10 mouse cellular contexts compared by ENCODE assay signal in the genomic region with DNA sequence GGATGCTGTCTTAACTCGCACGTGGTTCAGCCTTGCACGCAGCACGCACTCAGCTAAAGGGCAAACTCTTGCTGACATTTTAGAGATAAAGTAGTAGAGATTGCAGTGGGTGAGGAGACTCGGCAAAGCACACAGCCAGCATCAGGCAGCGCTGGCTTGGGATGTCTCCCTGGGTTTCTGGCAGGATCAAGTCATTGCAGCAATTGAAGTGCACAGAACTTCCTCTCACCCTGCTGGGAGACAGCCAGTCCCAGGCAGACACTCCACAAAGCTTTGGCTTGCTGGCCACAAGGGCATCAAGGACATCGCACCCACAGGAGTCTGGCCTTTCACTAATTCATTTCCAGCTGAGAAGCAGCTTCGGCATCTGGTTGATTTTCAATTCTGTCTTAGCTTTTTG. TPM values are rescaled to one million over a fixed set of nuclear protein-coding genes. Genes with fewer than 3 reads are reported as not detected.
DNase-seq lines count a peak whose midpoint lies in the region; ATAC-seq and TF ChIP-seq lines count a peak whose summit lies in the region.
"Had no signal": no experiment of that assay in that cellular context is flagged by ENCODE, and none has a peak within 500 bp of the region (broad histone marks: within the 10 kb centered on the region; RNA-seq: fewer than 3 reads in every experiment).

No protein-coding gene starts in this region.

- no peaks in the 10 kb centered on the region for H3K27me3 ChIP-seq in hindbrain, postnatal 0 days (ENCODE audit: insufficient read depth, low read length)
- no peaks in the 10 kb centered on the region for H3K27me3 ChIP-seq in hindbrain, embryonic 12.5 days
- no peaks in the 10 kb centered on the region for H3K27me3 ChIP-seq in embryonic facial prominence, embryonic 10.5 days (replicated peaks; ENCODE audit: low read depth, poor library complexity, severe bottlenecking)

- no peak overlapping the region for H3K4me2 ChIP-seq in hindbrain, postnatal 0 days (ENCODE audit: low read depth, low read length)
- no peak overlapping the region for H3K4me2 ChIP-seq in hindbrain, embryonic 12.5 days (replicated peaks)

- no peaks in the 10 kb centered on the region for H3K9me3 ChIP-seq in hindbrain, postnatal 0 days (ENCODE audit: low read length)
- no peaks in the 10 kb centered on the region for H3K9me3 ChIP-seq in hindbrain, embryonic 12.5 days (replicated peaks)
- H3K9me3 ChIP-seq in embryonic facial prominence, embryonic 10.5 days: no peaks in the 10 kb centered on the region

- DNase-seq in hindbrain, postnatal 0 days (ENCODE audit: low spot score): peak; percentile 26
- DNase-seq in adipocyte (ENCODE audit: low spot score) (peak; percentile 79), MN1 (ENCODE audit: low spot score) (no peak)
- DNase-seq in gastrocnemius, postnatal 14 days: peak; percentile 35
- peak; percentile 41 for DNase-seq in kidney, postnatal 10 days
- DNase-seq in embryonic facial prominence, embryonic 10.5 days (ENCODE audit: low spot score): no peak
- no peak for DNase-seq in frontal cortex, postnatal 10 days (ENCODE audit: low spot score in 2 of 2)

- H3K4me1 ChIP-seq in hindbrain, postnatal 0 days (ENCODE audit: insufficient read depth, low read length): peaks cover 4% of the 10 kb centered on the region; the same call in 1 of the 2 replicates
- H3K4me1 ChIP-seq in hindbrain, embryonic 12.5 days: peaks cover 4% of the 10 kb centered on the region; the same call in 1 of the 2 replicates
- peaks cover 41% of the 10 kb centered on the region for H3K4me1 ChIP-seq in embryonic facial prominence, embryonic 10.5 days

- H3K4me3 ChIP-seq in hindbrain, postnatal 0 days (ENCODE audit: low read length): no peak overlapping the region
- no peak overlapping the region for H3K4me3 ChIP-seq in hindbrain, embryonic 12.5 days
- no peak overlapping the region for H3K4me3 ChIP-seq in embryonic facial prominence, embryonic 10.5 days

- no peak for TF ChIP-seq CTCF in hindbrain, postnatal 0 days (IDR thresholded peaks at IDR 0.05; ENCODE audit: low read depth)

- ATAC-seq in hindbrain, postnatal 0 days: 0 out of 2 replicates have a peak, but pooled peaks have one; percentile 29
- ATAC-seq in hindbrain, embryonic 12.5 days (ENCODE audit: low FRiP score): no peak

- no peaks in the 10 kb centered on the region for H3K36me3 ChIP-seq in hindbrain, postnatal 0 days (ENCODE audit: insufficient read depth, low read length)
- no peaks in the 10 kb centered on the region for H3K36me3 ChIP-seq in hindbrain, embryonic 12.5 days
- no peaks in the 10 kb centered on the region for H3K36me3 ChIP-seq in embryonic facial prominence, embryonic 10.5 days (replicated peaks)

- 56% methylated on average over 8 of the region's 8 CpGs for WGBS in hindbrain, postnatal 0 days
- 73% methylated on average over 8 of the region's 8 CpGs for WGBS in hindbrain, embryonic 12.5 days
- WGBS in embryonic facial prominence, embryonic 10.5 days: 78% methylated on average over 8 of the region's 8 CpGs

- H3K9ac ChIP-seq in hindbrain, postnatal 0 days (replicated peaks; ENCODE audit: low read length): no peak overlapping the region
- H3K9ac ChIP-seq in hindbrain, embryonic 12.5 days: no peak overlapping the region
- H3K9ac ChIP-seq: liver, embryonic 14.5 days had no signal

- intact Hi-C loops in gastrocnemius, postnatal 14 days (cut with DNase I; ENCODE audit: low total_unique reads): no loop called here

- H3K27ac ChIP-seq in hindbrain, postnatal 0 days: no peak overlapping the region; the same call in 1 of the 2 replicates
- no peak overlapping the region for H3K27ac ChIP-seq in hindbrain, embryonic 12.5 days
- H3K27ac ChIP-seq in embryonic facial prominence, embryonic 10.5 days (replicated peaks): no peak overlapping the region
- H3K27ac ChIP-seq: liver, embryonic 14.5 days had no signal

RNA-seq across cellular contexts. Expression of gene 4930432M17Rik, which starts 27.3 kb away (rescaled TPM):
- not detected in 2 replicates for total RNA-seq in hindbrain, postnatal 0 days (2014; rRNA removed)
- not detected in 2 replicates for polyA plus RNA-seq in hindbrain, postnatal 0 days (2015; fragmentation: Nextera tagmentation; extraction: Ambion mirVana)
- polyA plus RNA-seq in hindbrain, embryonic 12.5 days (2016; fragmentation: Nextera tagmentation; extraction: Ambion mirVana): not detected in 2 replicates
- not detected for total RNA-seq in gastrocnemius, postnatal 14 days (2021)
- polyA plus RNA-seq in embryonic facial prominence, embryonic 10.5 days (2016; fragmentation: Nextera tagmentation; extraction: Ambion mirVana): not detected in 2 replicates
- polyA plus RNA-seq: liver, embryonic 14.5 days; neural tube, embryonic 14.5 days had no signal

Comparison
In these comparisons a context has a peak if more than half of its experiments do, and no peak if none do; other contexts are left out.
1. DNase-seq: peak in hindbrain, postnatal 0 days (single experiment), adipocyte (single experiment), gastrocnemius, postnatal 14 days (single experiment) and kidney, postnatal 10 days (single experiment); none in MN1 (single experiment), embryonic facial prominence, embryonic 10.5 days (single experiment) and frontal cortex, postnatal 10 days (0 of 2).